Mouse (Mus musculus) embryonic facial prominence, embryonic 15.5 days (tissue): Measurements from ENCODE around the gene Eppin. TPM values are rescaled to one million over a fixed set of nuclear protein-coding genes. Genes with fewer than 3 reads are reported as not detected.

Experiments
- ATAC-seq: fragments of 200-750 bp; cut with Nextera tagmentation; 2 replicates; pipeline ENCODE4 v1.8.0; 2017; ENCODE audit warnings: low read depth, moderate TSS enrichment; ENCODE audit not compliant: insufficient number of reproducible peaks, low FRiP score, low TSS enrichment
- H3K27ac ChIP-seq: fragments of 300-500 bp; sonication (generic); replicated peaks from 2 replicates; pipeline ENCODE4 v1.5.1; 2015; ENCODE audit warnings: mild to moderate bottlenecking, inconsistent platforms
- H3K27me3 ChIP-seq: fragments of 300-500 bp; sonication (generic); 2 replicates; pipeline ENCODE4 v1.6.1; 2015; ENCODE audit warnings: inconsistent platforms
- H3K36me3 ChIP-seq: fragments of 300-500 bp; sonication (generic); 2 replicates; pipeline ENCODE4 v1.6.1; 2015; ENCODE audit warnings: mild to moderate bottlenecking, inconsistent platforms
- H3K4me1 ChIP-seq: fragments of 300-500 bp; sonication (generic); 2 replicates; pipeline ENCODE4 v1.6.1; 2015; ENCODE audit warnings: inconsistent platforms
- H3K4me2 ChIP-seq: fragments of 300-500 bp; sonication (generic); replicated peaks from 2 replicates; pipeline ENCODE4 v1.6.1; 2015; ENCODE audit warnings: mild to moderate bottlenecking, inconsistent platforms
- H3K4me3 ChIP-seq: fragments of 300-500 bp; sonication (generic); replicated peaks from 2 replicates; pipeline ENCODE4 v1.5.1; 2015; ENCODE audit warnings: mild to moderate bottlenecking, inconsistent platforms
- H3K9ac ChIP-seq: fragments of 300-500 bp; sonication (generic); 2 replicates; pipeline ENCODE4 v1.6.1; 2015; ENCODE audit warnings: inconsistent platforms
- H3K9me3 ChIP-seq: fragments of 300-500 bp; sonication (generic); replicated peaks from 2 replicates; pipeline ENCODE4 v1.6.1; 2016; ENCODE audit warnings: inconsistent platforms
- WGBS: fragments of 180-500 bp; shearing (Covaris S2); methylation state at CpG from one replicate; pipeline ENCODE4 v1.1.7; 2015; 5-methylcytosine and 5-hydroxymethylcytosine counted together
- polyA plus RNA-seq: library from polyadenylated mRNA; unstranded; fragments of >200 nt; fragmentation: Nextera tagmentation; extraction: Ambion mirVana; gene quantifications from 2 replicates; pipeline ENCODE4 v1.2.1, GENCODE M21; 2015

The Eppin gene
- polyA plus RNA-seq, 1 experiment from 2014 or later: not detected

DNA sequence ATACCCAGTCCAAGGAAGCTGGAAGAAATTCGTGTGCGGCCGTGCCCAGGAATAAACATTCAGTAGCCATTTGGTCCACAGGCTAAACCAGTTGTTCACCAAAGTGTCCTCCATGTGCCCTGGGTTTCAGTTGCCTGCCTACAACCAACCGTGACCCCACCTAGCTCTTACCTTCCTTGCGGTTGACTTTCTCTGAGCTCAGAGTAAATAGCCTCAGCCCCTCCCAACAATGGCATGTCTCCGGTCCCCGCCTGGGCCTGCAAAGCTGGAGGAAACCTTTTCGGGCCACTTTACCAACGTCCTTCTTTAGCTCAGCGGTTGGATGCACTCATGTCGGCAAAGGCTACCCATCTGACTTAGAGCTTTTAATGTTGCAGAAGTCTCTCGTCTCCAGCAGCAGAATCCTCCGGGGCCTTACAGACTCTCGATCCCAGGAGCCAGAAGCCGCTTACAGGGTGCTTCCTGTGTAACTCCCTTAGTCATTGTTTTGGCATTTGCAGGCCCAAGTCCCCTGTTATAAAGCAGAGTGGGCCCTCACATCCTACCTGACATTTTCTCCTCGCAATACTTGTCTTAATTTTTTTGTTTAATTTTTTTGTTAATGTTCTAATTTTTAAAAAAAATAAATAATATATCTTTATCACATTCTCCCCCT, 34.3 kb downstream of the Eppin start:
- Histone ChIP-seq H3K9me3 (no peaks in the 10 kb centered on the region), H3K9ac (no peak overlapping the region), H3K4me1 (peaks cover 17% of the 10 kb centered on the region), H3K27me3 (no peaks in the 10 kb centered on the region), H3K4me3 (no peak overlapping the region), H3K27ac (no peak overlapping the region), H3K4me2 (no peak overlapping the region), H3K36me3 (no peaks in the 10 kb centered on the region)
- no peak for ATAC-seq
- 38% methylated on average over 16 of the region's 16 CpGs for WGBS

DNA sequence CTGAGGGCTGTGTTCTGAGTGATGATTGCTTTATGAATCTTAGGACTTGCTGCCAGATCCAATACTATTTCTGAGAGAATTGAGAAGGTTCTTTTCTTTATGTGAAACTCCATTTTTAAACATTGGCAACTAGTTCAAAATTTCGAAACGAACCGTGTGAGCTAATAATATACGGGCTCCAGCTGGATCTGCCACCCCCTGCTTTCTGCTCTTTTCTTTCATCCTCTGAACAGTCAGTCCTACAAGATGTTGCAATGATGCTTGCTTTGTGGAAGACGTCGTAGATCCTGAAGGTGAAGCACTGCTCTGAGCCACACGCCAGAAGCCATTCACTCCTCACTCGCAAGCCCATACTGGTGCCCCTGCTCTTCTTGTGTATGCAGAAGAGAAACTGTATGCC, 35.0 kb downstream of the Eppin start:
- Histone ChIP-seq H3K4me1 (peaks cover 12% of the 10 kb centered on the region), H3K36me3 (no peaks in the 10 kb centered on the region), H3K9ac (no peak overlapping the region), H3K4me2 (no peak overlapping the region), H3K27me3 (no peaks in the 10 kb centered on the region), H3K9me3 (no peaks in the 10 kb centered on the region), H3K4me3 (no peak overlapping the region), H3K27ac (no peak overlapping the region)
- 69% methylated on average over 8 of the region's 8 CpGs for WGBS
- ATAC-seq: no peak

DNA sequence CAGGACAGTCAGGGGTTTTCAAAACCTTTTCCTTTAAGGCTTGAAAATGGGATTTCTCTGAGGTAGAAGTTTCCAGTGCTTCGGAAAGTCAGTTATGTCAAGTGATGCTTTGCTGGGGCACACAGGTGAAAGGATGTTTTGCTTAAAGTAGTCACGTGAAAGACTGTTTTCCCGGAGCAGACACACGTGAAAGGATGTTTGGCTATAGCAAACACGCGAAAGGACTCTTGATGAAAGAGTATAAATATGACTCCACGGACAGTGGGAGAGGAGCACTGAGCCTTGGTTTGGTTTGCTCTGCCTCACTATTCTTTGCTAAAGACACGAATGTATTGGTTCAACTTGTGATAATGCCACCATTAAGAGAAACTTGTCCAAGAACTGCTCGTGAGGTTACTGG, 41.9 kb downstream of the Eppin start:
- no peak for ATAC-seq
- H3K27ac ChIP-seq: no peak overlapping the region
- no peak overlapping the region for H3K4me2 ChIP-seq
- 86% methylated on average over 9 of the region's 9 CpGs for WGBS
- 0 out of 2 replicates have a peak, but pooled peaks cover 3% of the 10 kb centered on the region for H3K4me1 ChIP-seq
- no peaks in the 10 kb centered on the region for H3K36me3 ChIP-seq
- H3K27me3 ChIP-seq: no peaks in the 10 kb centered on the region; the same call in 1 of the 2 replicates
- no peaks in the 10 kb centered on the region for H3K9me3 ChIP-seq
- H3K9ac ChIP-seq: no peak overlapping the region
- H3K4me3 ChIP-seq: no peak overlapping the region

DNA sequence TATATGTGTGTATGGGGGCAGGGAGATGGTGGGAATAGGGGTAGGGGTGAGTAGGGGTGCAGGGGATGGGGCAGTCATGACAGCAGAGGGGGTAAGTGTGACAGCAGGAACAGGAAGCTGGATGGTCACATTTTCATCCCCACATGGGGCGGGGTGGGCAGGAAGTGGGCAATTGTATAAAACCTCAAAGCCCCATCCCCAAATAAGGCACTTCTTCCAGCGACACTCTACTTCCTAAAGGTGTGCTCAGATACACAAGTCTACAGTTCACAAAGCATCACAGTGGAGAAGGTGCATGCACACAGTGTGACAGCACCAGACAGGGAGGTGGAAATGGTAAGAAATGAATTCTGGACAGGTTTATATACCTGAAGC, 42.5 kb downstream of the Eppin start:
- Histone ChIP-seq H3K4me3 (no peak overlapping the region), H3K9me3 (no peaks in the 10 kb centered on the region), H3K36me3 (no peaks in the 10 kb centered on the region), H3K4me2 (no peak overlapping the region), H3K9ac (no peak overlapping the region), H3K4me1 (0 out of 2 replicates have a peak, but pooled peaks cover 3% of the 10 kb centered on the region), H3K27ac (no peak overlapping the region), H3K27me3 (no peaks in the 10 kb centered on the region; the same call in 1 of the 2 replicates)
- no peak for ATAC-seq
- 76% methylated on average over 2 of the region's 2 CpGs for WGBS

DNA sequence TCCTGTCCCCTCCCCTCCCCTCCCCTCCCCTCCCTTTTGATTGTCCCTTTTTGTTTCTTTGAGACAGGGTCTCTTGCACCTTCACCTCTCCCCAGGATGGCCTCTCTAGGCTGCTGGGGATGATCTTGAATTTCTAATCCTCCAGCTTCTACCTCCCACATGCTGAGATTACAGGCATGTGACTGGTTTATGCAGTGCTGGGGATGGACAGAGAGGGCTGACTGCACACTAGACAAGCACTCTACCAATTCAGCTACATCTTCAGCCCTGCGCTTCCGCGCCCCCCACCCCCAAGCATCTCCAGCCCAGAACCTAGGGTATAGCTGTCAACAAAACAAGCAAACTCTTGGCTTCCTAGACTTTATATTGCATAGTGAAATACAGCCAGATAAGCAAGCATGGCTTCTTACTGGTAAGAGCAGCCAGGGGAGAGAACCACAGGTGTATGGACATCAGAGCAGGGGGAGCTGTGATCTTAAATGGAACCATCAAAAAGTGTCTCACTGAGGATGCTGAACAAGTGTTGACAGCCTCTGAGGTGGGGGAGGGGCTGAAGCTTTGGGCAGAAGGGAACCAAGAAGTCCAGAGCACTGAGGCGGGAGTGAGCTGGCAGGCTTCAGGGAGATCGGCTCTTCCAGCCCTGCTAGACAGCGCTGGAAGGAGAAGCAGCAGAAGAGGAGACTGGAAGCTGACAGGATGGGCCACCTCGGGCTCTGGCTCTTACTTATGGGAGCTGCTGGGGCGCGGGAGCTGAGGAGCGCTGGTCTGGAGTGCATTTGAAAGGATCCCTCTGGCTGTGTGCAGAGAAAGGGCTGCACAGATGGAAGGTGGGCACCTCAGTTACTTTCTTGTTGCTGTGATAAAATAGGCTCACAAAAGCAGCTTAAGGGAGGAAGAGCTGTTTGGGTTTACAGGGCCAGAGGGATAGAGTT, 43.2 kb downstream of the Eppin start:
- Histone ChIP-seq H3K9me3 (no peaks in the 10 kb centered on the region), H3K4me2 (no peak overlapping the region), H3K27ac (no peak overlapping the region), H3K9ac (0 out of 2 replicates have a peak overlapping the region, but pooled peaks have one; percentile 16), H3K36me3 (no peaks in the 10 kb centered on the region), H3K4me3 (no peak overlapping the region), H3K27me3 (no peaks in the 10 kb centered on the region; the same call in 1 of the 2 replicates), H3K4me1 (0 out of 2 replicates have a peak, but pooled peaks cover 3% of the 10 kb centered on the region)
- WGBS: 21% methylated on average over 10 of the region's 10 CpGs
- ATAC-seq: no peak

DNA sequence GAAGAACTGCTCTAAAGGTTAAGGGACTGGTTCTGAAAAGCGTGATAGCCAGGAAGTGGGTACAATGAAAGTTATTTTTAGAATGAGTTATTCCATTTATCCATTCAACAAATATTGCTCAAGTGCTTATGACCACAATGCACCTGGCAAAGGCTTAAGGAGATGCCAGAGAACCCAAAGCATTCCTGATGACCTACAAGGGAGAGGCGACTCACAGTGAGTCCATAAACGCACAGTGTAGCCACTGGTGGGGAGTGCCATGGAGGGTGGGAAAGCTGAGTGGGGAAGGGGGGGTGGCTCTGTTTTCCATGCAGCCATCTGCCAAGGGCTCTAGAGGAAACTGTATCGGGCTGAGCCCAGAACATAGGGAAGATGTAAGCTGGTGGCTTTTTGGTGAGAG, 44.1 kb downstream of the Eppin start:
- Histone ChIP-seq H3K4me2 (no peak overlapping the region), H3K27me3 (no peaks in the 10 kb centered on the region; the same call in 1 of the 2 replicates), H3K4me3 (no peak overlapping the region), H3K4me1 (0 out of 2 replicates have a peak, but pooled peaks cover 7% of the 10 kb centered on the region), H3K9me3 (no peaks in the 10 kb centered on the region), H3K36me3 (no peaks in the 10 kb centered on the region), H3K27ac (no peak overlapping the region), H3K9ac (no peak overlapping the region)
- WGBS: 35% methylated on average over 4 of the region's 4 CpGs
- ATAC-seq: no peak

DNA sequence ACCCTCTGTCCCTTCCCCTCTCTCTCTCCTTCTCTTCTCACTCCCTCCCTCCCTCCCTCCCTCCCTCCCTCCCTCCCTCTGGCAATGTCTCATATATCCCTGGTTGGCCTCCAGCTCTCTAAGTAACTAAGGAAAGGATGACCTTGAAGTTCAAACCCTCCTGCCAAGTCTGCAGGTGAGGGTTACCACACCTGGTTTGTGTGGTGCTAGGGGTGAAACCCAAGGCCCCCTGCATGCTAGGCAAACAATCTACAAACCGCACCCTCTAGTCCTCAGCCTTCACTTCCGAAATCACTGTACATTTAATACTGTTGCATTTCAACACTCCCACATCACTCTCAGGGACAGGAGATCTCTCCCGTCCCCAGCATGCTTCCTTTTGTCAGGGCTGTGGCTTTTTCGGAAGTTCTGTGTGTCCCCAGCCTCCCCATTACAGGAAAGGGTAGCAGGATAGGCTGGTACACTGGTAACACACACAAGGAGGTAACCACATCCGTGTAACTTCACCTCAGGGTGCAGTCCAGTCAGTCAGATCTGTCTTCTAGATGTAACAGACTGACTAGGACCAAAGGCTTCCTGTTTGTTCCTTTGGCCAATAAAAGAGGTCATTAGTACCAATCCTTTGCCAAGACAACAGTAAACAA, 48.8 kb downstream of the Eppin start:
- WGBS: 49% methylated on average over 5 of the region's 5 CpGs
- H3K9me3 ChIP-seq: no peaks in the 10 kb centered on the region
- peaks cover 14% of the 10 kb centered on the region for H3K4me1 ChIP-seq
- H3K4me2 ChIP-seq: no peak overlapping the region
- peaks cover 2% of the 10 kb centered on the region; the same call in 1 of the 2 replicates for H3K27me3 ChIP-seq
- no peak for ATAC-seq
- H3K36me3 ChIP-seq: no peaks in the 10 kb centered on the region
- H3K9ac ChIP-seq: no peak overlapping the region
- H3K4me3 ChIP-seq: no peak overlapping the region
- no peak overlapping the region for H3K27ac ChIP-seq

DNA sequence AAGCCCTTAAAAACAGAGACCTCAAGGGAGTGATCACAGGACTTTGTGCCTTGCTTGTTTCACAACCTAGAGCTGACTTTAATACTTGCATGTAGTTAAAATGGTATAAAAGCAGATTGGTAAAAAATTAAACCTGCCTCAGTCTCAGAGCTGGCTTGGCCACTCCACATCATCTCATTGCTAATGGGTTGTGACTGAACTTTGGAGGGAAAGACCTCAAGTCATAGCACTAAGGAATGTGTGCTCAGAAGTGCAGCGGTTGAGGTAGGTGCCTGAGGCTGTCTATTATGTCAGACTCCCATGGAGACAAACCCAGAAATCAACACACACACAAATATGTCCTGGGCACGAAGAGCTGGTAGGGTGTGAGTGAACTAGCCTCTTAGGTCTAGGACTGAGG, 49.6 kb downstream of the Eppin start:
- Histone ChIP-seq H3K9me3 (no peaks in the 10 kb centered on the region), H3K27ac (no peak overlapping the region), H3K4me2 (no peak overlapping the region), H3K9ac (no peak overlapping the region), H3K4me3 (no peak overlapping the region), H3K4me1 (peaks cover 14% of the 10 kb centered on the region), H3K36me3 (no peaks in the 10 kb centered on the region), H3K27me3 (peaks cover 4% of the 10 kb centered on the region; the same call in 1 of the 2 replicates)
- ATAC-seq: no peak
- WGBS: 44% methylated on average over 2 of the region's 2 CpGs

DNA sequence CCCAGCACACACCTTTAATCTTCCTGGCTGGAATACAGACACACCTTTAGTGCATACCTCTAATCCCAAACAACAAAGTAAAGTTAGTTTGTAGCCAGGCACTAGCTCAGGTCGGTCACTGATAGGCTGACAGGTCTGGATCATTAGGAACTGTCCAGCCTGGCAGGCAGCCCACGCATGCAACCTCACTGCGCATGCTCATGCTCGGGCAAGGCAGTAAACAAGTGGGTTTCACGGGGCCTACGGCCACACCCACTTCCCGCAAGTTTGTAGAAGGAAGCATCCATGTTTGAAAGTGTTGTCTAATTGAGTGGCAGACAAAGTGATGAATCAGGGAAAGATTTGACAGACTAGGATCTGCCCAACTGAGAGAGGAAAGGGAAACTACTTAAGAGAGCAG, 50.8 kb downstream of the Eppin start:
- no peaks in the 10 kb centered on the region for H3K36me3 ChIP-seq
- no peak for ATAC-seq
- WGBS: 83% methylated on average over 7 of the region's 7 CpGs

DNA sequence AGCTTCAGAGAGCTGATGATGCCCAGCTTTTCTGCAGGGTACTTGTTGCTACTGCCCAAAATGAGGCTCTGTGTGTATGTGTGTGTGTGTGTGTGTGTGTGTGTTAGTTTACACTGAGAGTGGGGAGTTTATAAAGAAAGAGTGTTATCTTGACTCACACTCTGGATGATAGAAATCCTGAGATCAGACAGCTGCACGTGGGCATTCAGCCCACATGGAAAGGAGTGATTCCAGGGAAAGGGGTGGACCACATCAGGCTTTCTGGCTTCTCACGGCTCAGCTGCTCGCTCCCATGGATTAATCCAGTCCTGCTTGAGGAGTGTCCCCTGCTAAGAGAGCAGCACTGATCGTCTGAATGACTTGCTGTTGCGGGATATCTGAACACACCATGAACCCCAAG, 51.3 kb downstream of the Eppin start:
- Histone ChIP-seq H3K36me3 (no peaks in the 10 kb centered on the region), H3K9ac (no peak overlapping the region), H3K27ac (no peak overlapping the region), H3K27me3 (peaks cover 4% of the 10 kb centered on the region; the same call in 1 of the 2 replicates), H3K4me3 (no peak overlapping the region), H3K4me2 (no peak overlapping the region), H3K4me1 (peaks cover 14% of the 10 kb centered on the region), H3K9me3 (no peaks in the 10 kb centered on the region)
- 69% methylated on average over 5 of the region's 5 CpGs for WGBS
- ATAC-seq: no peak

More for the DNA sequence above, 50.8 kb downstream of the Eppin start:
- H3K27me3 ChIP-seq: peaks cover 4% of the 10 kb centered on the region; the same call in 1 of the 2 replicates
- H3K4me2 ChIP-seq: no peak overlapping the region
- no peak overlapping the region for H3K4me3 ChIP-seq
- H3K9ac ChIP-seq: no peak overlapping the region
- H3K4me1 ChIP-seq: peaks cover 14% of the 10 kb centered on the region
- no peaks in the 10 kb centered on the region for H3K9me3 ChIP-seq
- no peak overlapping the region for H3K27ac ChIP-seq
